In the genomic region with DNA sequence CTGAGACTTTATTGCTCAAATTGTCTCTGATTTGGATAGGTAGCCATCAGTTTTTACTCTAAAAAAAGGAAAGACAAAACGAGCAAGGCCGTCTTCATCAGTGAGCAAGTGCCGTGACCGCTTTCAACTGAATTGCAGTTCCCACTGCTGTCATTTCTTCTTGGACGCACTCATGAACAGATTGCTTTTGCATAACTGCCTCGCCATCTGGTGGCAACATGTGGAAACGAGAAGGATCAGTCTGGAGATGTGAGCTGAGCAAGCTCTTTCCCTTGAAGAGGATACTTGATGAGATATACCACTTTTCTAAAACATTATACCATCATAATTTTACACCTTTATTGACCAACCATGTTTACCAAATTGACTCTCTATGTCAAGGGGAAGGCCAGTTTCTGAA, we compare ENCODE assay signal across 9 mouse cellular contexts.
DNase-seq lines count a peak whose midpoint lies in the region; ATAC-seq and TF ChIP-seq lines count a peak whose summit lies in the region.
"Had no signal": no experiment of that assay in that cellular context is flagged by ENCODE, and none has a peak within 500 bp of the region (broad histone marks: within the 10 kb centered on the region; RNA-seq: fewer than 3 reads in every experiment).

No protein-coding gene starts in this region.

- TF ChIP-seq CTCF in G1E (IDR thresholded peaks at IDR 0.05; ENCODE audit: low read depth, low read length): peak; percentile 42; the same call in 1 of the 2 replicates

- DNase-seq in G1E (ENCODE audit: low spot score): peak; percentile 29
- DNase-seq in c-Kit-positive CD71-positive TER-119-negative erythroid progenitor cells, embryonic 14.5 days (ENCODE audit: low read depth): peak; percentile 54
- peak; percentile 87 for DNase-seq in hindbrain, embryonic 14.5 days (ENCODE audit: low spot score)
- DNase-seq in layer of hippocampus, postnatal 14 days (ENCODE audit: low spot score in 2 of 2): peak; percentile 65 to 87
- peak; percentile 85 for DNase-seq in lung, postnatal 25 days (ENCODE audit: low spot score)
- peak; percentile 86 for DNase-seq in retina, embryonic 14.5 days (ENCODE audit: low spot score)
- DNase-seq in thymus, postnatal 36 days: peak; percentile 70 to 71

- peak; percentile 83 for ATAC-seq in G1E (ENCODE audit: extremely low read depth, insufficient number of reproducible peaks, low FRiP score, poor library complexity, severe bottlenecking)
- peak; percentile 95 for ATAC-seq in forebrain, embryonic 13.5 days
- peak; percentile 92 for ATAC-seq in hindbrain, embryonic 14.5 days (ENCODE audit: low FRiP score)

- no peak overlapping the region for H3K4me2 ChIP-seq in forebrain, embryonic 13.5 days
- no peak overlapping the region for H3K4me2 ChIP-seq in hindbrain, embryonic 14.5 days (replicated peaks)
- H3K4me2 ChIP-seq: liver, embryonic 15.5 days had no signal

- WGBS in forebrain, embryonic 13.5 days: under 1% methylated on average over 7 of the region's 7 CpGs
- 5% methylated on average over 7 of the region's 7 CpGs for WGBS in hindbrain, embryonic 14.5 days

- no peak overlapping the region for H3K4me3 ChIP-seq in G1E (ENCODE audit: low read depth, low read length)
- H3K4me3 ChIP-seq in forebrain, embryonic 13.5 days: no peak overlapping the region
- no peak overlapping the region for H3K4me3 ChIP-seq in hindbrain, embryonic 14.5 days (replicated peaks; ENCODE audit: low read length)
- H3K4me3 ChIP-seq: liver, embryonic 15.5 days had no signal

- peaks cover 19% of the 10 kb centered on the region for H3K4me1 ChIP-seq in G1E (ENCODE audit: insufficient read depth, low read depth, low read length)
- H3K4me1 ChIP-seq in forebrain, embryonic 13.5 days: no peaks in the 10 kb centered on the region
- H3K4me1 ChIP-seq in hindbrain, embryonic 14.5 days (replicated peaks; ENCODE audit: control insufficient read depth, insufficient read depth, low read length): no peaks in the 10 kb centered on the region

- no peak overlapping the region for H3K27ac ChIP-seq in forebrain, embryonic 13.5 days
- no peak overlapping the region for H3K27ac ChIP-seq in hindbrain, embryonic 14.5 days
- H3K27ac ChIP-seq: liver, embryonic 15.5 days had no signal

- H3K9me3 ChIP-seq in G1E (replicated peaks): no peaks in the 10 kb centered on the region
- no peaks in the 10 kb centered on the region for H3K9me3 ChIP-seq in forebrain, embryonic 13.5 days (replicated peaks)
- H3K9me3 ChIP-seq in hindbrain, embryonic 14.5 days (ENCODE audit: control insufficient read depth, low read length): no peaks in the 10 kb centered on the region
- H3K9me3 ChIP-seq: liver, embryonic 15.5 days had no signal

- no peak overlapping the region for H3K9ac ChIP-seq in forebrain, embryonic 13.5 days
- no peak overlapping the region for H3K9ac ChIP-seq in hindbrain, embryonic 14.5 days
- H3K9ac ChIP-seq: liver, embryonic 15.5 days had no signal

- H3K27me3 ChIP-seq in G1E (ENCODE audit: insufficient read depth, low read length): no peaks in the 10 kb centered on the region
- H3K27me3 ChIP-seq in forebrain, embryonic 13.5 days: no peaks in the 10 kb centered on the region
- H3K27me3 ChIP-seq in hindbrain, embryonic 14.5 days (ENCODE audit: control insufficient read depth, insufficient read depth, low read length): no peaks in the 10 kb centered on the region
- H3K27me3 ChIP-seq: liver, embryonic 15.5 days had no signal

- H3K36me3 ChIP-seq in G1E (replicated peaks): no peaks in the 10 kb centered on the region
- no peaks in the 10 kb centered on the region for H3K36me3 ChIP-seq in forebrain, embryonic 13.5 days (ENCODE audit: poor library complexity, severe bottlenecking)
- H3K36me3 ChIP-seq in hindbrain, embryonic 14.5 days (replicated peaks; ENCODE audit: control insufficient read depth, insufficient read depth): no peaks in the 10 kb centered on the region
- H3K36me3 ChIP-seq: liver, embryonic 15.5 days had no signal

Comparison
In these comparisons a context has a peak if more than half of its experiments do, and no peak if none do; other contexts are left out.
1. DNase-seq: peak in every context shown above with its lines; median percentile 87 in hindbrain, embryonic 14.5 days; 86 in retina, embryonic 14.5 days; 85 in lung, postnatal 25 days; 76 in layer of hippocampus, postnatal 14 days; 70 in thymus, postnatal 36 days; 54 in c-Kit-positive CD71-positive TER-119-negative erythroid progenitor cells, embryonic 14.5 days; 29 in G1E.